Mouse (Mus musculus): ENCODE data around the gene Arhgap15. TPM values are rescaled to one million over a fixed set of nuclear protein-coding genes. Genes with fewer than 3 reads are reported as not detected.

The Arhgap15 gene
- polyA plus RNA-seq, 1 experiment from 2014 or later: 0.87 TPM

DNA sequence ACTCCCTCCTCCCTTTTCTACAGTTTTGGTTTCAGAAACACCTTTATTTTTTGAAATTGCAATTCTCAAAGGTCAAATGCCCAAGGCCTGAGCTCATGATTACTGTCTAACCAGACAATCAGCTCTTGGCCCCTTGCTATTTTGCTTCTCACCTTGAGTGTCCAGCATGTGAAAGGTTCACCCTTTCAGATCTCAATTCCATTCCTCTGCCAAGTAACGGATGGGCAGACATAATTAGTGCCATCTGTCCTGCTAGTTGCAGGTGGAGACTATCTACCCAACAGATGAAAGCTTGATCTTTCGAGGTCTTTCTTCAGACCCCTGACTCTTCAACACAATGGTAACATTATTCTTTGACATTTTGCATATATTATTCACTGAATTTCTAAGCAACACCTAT is 509.3 kb downstream of the Arhgap15 start:
- no peaks in the 10 kb centered on the region for H3K27me3 ChIP-seq
- H3K36me3 ChIP-seq: no peaks in the 10 kb centered on the region
- H3K9ac ChIP-seq (replicated peaks): no peak overlapping the region
- ATAC-seq (replicated peaks): no peak
- H3K4me1 ChIP-seq: no peaks in the 10 kb centered on the region
- no peak overlapping the region for H3K4me2 ChIP-seq (replicated peaks)
- H3K27ac ChIP-seq (replicated peaks): no peak overlapping the region
- WGBS: 78% methylated on average over 2 of the region's 2 CpGs
- no peak overlapping the region for H3K4me3 ChIP-seq
- H3K9me3 ChIP-seq: no peaks in the 10 kb centered on the region

DNA sequence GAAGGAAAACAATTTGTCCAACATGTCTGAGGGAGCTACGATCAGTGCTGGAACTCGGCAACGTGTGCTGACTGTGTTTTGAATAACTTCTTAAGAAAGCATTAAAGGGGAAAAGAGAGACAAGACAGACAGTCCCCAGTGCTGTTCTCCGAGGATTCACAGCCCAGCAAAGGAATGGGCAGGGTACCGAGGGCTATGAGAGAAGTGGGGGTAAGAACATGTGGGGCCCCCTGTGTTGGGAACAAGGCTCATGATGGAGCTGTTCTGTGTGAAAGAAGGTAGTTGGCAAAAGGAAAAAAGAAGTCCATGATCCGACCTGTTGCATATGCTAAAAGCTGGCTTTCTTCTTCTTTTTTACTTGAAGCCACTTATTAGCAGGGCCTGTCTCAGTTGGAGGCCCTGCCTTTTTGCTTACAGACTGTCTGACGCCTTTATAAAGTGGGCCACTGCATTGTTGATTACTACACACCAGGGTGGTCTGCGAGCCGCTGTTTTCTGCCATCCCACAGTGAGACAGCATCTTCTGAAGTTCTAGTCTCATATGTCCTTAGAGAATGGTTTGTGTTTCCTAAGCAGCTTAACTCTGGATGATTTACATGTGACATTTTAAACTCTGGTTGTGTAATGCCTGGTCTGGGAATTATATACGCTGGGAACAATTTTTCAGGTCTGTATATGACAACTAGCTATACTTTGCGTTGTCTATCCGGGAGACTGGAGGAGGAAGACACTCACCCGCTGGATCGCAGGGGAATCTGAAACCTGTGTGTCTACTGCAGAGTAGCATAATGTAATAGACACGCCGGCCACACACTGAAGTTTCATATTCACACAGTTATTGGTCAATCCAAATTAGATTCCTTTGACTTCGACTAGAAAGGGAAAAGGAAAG is 523.1 kb downstream of the Arhgap15 start:
- no peaks in the 10 kb centered on the region for H3K27me3 ChIP-seq
- no peak overlapping the region for H3K4me2 ChIP-seq (replicated peaks)
- peak; percentile 43; the same call in 1 of the 2 replicates for ATAC-seq (replicated peaks)
- 33% methylated on average over 17 of the region's 17 CpGs for WGBS
- H3K9ac ChIP-seq (replicated peaks): no peak overlapping the region
- no peak overlapping the region for H3K27ac ChIP-seq (replicated peaks)
- no peak overlapping the region for H3K4me3 ChIP-seq
- H3K36me3 ChIP-seq: no peaks in the 10 kb centered on the region
- no peaks in the 10 kb centered on the region for H3K9me3 ChIP-seq
- peaks cover 9% of the 10 kb centered on the region; the same call in 1 of the 2 replicates for H3K4me1 ChIP-seq

DNA sequence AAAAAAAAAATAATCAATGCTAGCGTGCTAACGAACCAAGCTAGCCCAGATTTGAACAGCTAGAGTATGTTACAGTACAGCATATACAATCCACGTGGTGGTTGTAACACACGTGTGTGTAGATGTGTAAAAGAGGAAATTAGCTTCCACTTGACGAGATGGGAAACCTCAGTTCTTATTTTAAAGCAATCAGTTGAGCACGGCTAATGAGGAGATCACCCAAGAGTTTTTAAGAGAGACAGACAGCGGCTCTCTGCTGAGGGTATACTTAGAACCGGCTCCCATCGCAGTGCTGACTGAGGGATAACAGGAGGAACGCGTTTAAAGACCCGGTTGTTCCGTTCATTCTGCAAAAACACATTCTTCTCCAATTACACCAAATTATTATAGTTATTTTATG is 524.0 kb downstream of the Arhgap15 start:
- Histone ChIP-seq H3K4me3 (no peak overlapping the region), H3K36me3 (no peaks in the 10 kb centered on the region), H3K9ac (replicated peaks) (no peak overlapping the region), H3K9me3 (no peaks in the 10 kb centered on the region), H3K4me1 (peaks cover 9% of the 10 kb centered on the region; the same call in 1 of the 2 replicates), H3K27me3 (no peaks in the 10 kb centered on the region), H3K4me2 (replicated peaks) (0 out of 2 replicates have a peak overlapping the region, but pooled peaks have one; percentile 9), H3K27ac (replicated peaks) (no peak overlapping the region)
- no peak for ATAC-seq (replicated peaks)
- 26% methylated on average over 13 of the region's 13 CpGs for WGBS

- WGBS: 86% methylated on average over 3 of the region's 3 CpGs
- no peaks in the 10 kb centered on the region for H3K27me3 ChIP-seq
- no peak overlapping the region for H3K9ac ChIP-seq (replicated peaks)
- H3K27ac ChIP-seq (replicated peaks): no peak overlapping the region
- H3K4me2 ChIP-seq (replicated peaks): no peak overlapping the region
- H3K9me3 ChIP-seq: no peaks in the 10 kb centered on the region
- no peak for ATAC-seq (replicated peaks)
- no peaks in the 10 kb centered on the region for H3K36me3 ChIP-seq
- no peak overlapping the region for H3K4me3 ChIP-seq
- peaks cover 9% of the 10 kb centered on the region; the same call in 1 of the 2 replicates for H3K4me1 ChIP-seq
These were observed 525.8 kb downstream of the Arhgap15 start for GRCm38 (mm10) chr2:44274425-44274824.

- H3K4me2 ChIP-seq (replicated peaks): no peak overlapping the region
- 86% methylated on average over 4 of the region's 4 CpGs for WGBS
These were observed 537.6 kb downstream of the Arhgap15 start for GRCm38 (mm10) chr2:44286181-44286719.

GRCm38 (mm10) chr2:44299156-44299555 is 550.5 kb downstream of the Arhgap15 start:
- Histone ChIP-seq H3K27me3 (no peaks in the 10 kb centered on the region), H3K27ac (replicated peaks) (peak overlapping the region; percentile 93), H3K4me2 (replicated peaks) (no peak overlapping the region), H3K4me3 (no peak overlapping the region), H3K36me3 (no peaks in the 10 kb centered on the region), H3K4me1 (peaks cover 26% of the 10 kb centered on the region), H3K9ac (replicated peaks) (no peak overlapping the region), H3K9me3 (no peaks in the 10 kb centered on the region)
- peak; percentile 77 for ATAC-seq (replicated peaks)
- WGBS: 26% methylated on average over 3 of the region's 3 CpGs

More at GRCm38 (mm10) chr2:44286181-44286719, 537.6 kb downstream of the Arhgap15 start:
- Histone ChIP-seq H3K4me3 (no peak overlapping the region), H3K27ac (replicated peaks) (no peak overlapping the region), H3K4me1 (no peaks in the 10 kb centered on the region), H3K9ac (replicated peaks) (no peak overlapping the region), H3K36me3 (no peaks in the 10 kb centered on the region), H3K9me3 (no peaks in the 10 kb centered on the region), H3K27me3 (no peaks in the 10 kb centered on the region)
- no peak for ATAC-seq (replicated peaks)

DNA sequence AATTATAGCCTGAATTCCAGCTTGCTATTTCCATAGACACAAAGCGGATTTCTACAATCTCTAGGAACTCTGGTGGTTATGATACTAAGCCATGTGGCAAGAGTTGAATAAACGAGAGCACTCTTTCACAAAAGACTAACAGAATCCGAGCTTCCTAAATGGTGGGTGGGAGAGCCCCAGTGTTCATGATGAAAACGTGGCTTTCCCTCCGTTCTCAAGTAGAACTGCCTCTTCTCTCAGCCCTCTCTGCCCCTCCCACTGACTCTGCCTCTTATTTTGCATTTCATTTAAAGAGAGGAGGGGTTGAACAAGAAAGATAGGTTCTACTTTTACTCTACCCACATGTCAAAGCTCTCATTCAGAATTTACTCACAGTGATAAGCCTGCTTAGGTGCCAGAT is 551.3 kb downstream of the Arhgap15 start:
- WGBS: 21% methylated on average over 5 of the region's 5 CpGs
- Histone ChIP-seq H3K27ac (replicated peaks) (peak overlapping the region; percentile 93), H3K36me3 (no peaks in the 10 kb centered on the region), H3K27me3 (no peaks in the 10 kb centered on the region), H3K4me3 (no peak overlapping the region), H3K4me1 (peaks cover 31% of the 10 kb centered on the region), H3K9me3 (no peaks in the 10 kb centered on the region), H3K9ac (replicated peaks) (no peak overlapping the region), H3K4me2 (replicated peaks) (no peak overlapping the region)
- ATAC-seq (replicated peaks): 0 out of 2 replicates have a peak, but pooled peaks have one; percentile 53

- peaks cover 37% of the 10 kb centered on the region for H3K4me1 ChIP-seq
- ATAC-seq (replicated peaks): peak; percentile 55; the same call in 1 of the 2 replicates
These were observed 551.8 kb downstream of the Arhgap15 start for GRCm38 (mm10) chr2:44300466-44300865.

GRCm38 (mm10) chr2:44304261-44304970 is 555.8 kb downstream of the Arhgap15 start:
- WGBS: 16% methylated on average over 9 of the region's 9 CpGs
- Histone ChIP-seq H3K27me3 (no peaks in the 10 kb centered on the region), H3K4me2 (replicated peaks) (0 out of 2 replicates have a peak overlapping the region, but pooled peaks have one; percentile 4), H3K9me3 (no peaks in the 10 kb centered on the region), H3K36me3 (no peaks in the 10 kb centered on the region), H3K27ac (replicated peaks) (peak overlapping the region; percentile 92), H3K4me1 (peaks cover 36% of the 10 kb centered on the region), H3K9ac (replicated peaks) (0 out of 2 replicates have a peak overlapping the region, but pooled peaks have one; percentile 0), H3K4me3 (no peak overlapping the region)
- peak; percentile 77 for ATAC-seq (replicated peaks)

More at GRCm38 (mm10) chr2:44300466-44300865, 551.8 kb downstream of the Arhgap15 start:
- no peaks in the 10 kb centered on the region for H3K36me3 ChIP-seq
- no peaks in the 10 kb centered on the region for H3K27me3 ChIP-seq
- peak overlapping the region; percentile 93 for H3K27ac ChIP-seq (replicated peaks)
- H3K4me3 ChIP-seq: no peak overlapping the region
- H3K9me3 ChIP-seq: no peaks in the 10 kb centered on the region
- 56% methylated on average over 6 of the region's 6 CpGs for WGBS
- H3K9ac ChIP-seq (replicated peaks): no peak overlapping the region
- no peak overlapping the region for H3K4me2 ChIP-seq (replicated peaks)

DNA sequence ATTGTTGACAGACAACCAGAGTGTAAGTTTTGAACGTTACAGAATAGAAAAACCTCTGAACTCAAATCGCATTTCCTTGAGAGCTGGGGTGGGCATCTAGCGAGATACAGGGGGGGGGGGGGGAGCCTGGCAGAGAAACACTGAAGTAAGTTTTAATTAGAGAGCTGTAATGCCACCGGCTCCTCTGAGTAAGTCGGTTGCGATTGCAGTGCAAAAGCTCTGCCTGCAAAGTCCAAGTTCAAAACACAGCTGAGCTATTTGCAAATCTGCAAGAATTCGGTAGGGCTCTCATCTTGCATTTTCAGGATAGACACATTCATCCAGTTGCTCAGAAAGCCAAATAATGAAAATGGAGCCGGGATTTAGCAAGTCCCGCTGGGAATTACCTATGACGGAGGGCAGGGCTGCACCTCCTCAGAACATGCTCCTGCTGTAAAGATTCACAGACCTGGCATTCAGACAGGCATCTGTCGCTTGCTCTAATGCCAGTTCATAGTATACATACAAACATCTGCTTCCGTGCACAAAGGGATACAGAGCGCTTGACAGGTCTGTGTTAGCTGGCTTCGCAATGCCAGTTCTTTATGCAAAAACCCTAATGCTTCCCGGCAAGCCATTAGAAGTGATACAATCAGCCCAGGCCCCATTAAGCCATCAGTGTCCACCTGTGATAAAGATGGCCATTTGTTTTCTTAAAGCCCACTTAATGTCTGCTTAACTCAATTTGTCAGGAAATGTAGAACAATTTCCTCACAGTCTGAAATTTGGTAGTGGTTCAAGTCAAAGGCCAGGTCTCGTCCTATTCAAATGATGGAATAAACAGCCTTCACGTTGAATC is 556.6 kb downstream of the Arhgap15 start:
- Histone ChIP-seq H3K27ac (replicated peaks) (peak overlapping the region; percentile 92), H3K36me3 (no peaks in the 10 kb centered on the region), H3K9me3 (no peaks in the 10 kb centered on the region), H3K27me3 (no peaks in the 10 kb centered on the region), H3K4me1 (peaks cover 35% of the 10 kb centered on the region), H3K4me3 (no peak overlapping the region), H3K4me2 (replicated peaks) (peak overlapping the region; percentile 33), H3K9ac (replicated peaks) (no peak overlapping the region; the same call in 1 of the 2 replicates)
- ATAC-seq (replicated peaks): peak; percentile 65
- 19% methylated on average over 17 of the region's 17 CpGs for WGBS

DNA sequence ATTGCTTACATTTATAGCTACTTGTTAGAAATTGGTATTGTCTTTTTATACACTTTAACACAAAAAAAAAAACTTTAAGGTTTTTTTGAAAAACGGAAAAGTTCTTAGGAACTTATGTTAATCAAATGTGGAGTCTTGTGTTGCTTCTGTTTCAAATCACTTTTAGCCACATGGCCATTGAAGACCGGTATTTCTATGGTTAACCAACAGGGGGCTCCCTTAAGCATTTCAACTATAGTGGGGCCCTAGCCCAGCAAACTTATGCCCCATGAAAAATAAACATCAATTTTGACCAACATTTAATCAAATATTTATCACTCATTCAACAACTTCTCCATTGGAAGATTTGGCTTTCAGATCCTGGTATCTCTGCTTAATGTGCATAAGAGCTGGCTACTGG is 557.5 kb downstream of the Arhgap15 start:
- Histone ChIP-seq H3K9me3 (no peaks in the 10 kb centered on the region), H3K9ac (replicated peaks) (no peak overlapping the region), H3K27ac (replicated peaks) (peak overlapping the region; percentile 92; the same call in 1 of the 2 replicates), H3K4me3 (no peak overlapping the region), H3K27me3 (no peaks in the 10 kb centered on the region), H3K4me1 (peaks cover 35% of the 10 kb centered on the region), H3K36me3 (no peaks in the 10 kb centered on the region), H3K4me2 (replicated peaks) (no peak overlapping the region)
- ATAC-seq (replicated peaks): no peak
- WGBS: 58% methylated on average over 2 of the region's 2 CpGs

All from forebrain, embryonic 15.5 days (tissue).